Mouse (Mus musculus) limb, embryonic 14.5 days (tissue): ENCODE results near the gene Ndufb8. TPM values are rescaled to one million over a fixed set of nuclear protein-coding genes. Genes with fewer than 3 reads are reported as not detected.
A peak's percentile ranks its signal among the peaks of the same experiment; 100 is the strongest.

Experiments used
- ATAC-seq: fragments of 200-750 bp; cut with Nextera tagmentation; 2 replicates; pipeline ENCODE4 v1.8.0; 2017; ENCODE audit warnings: low read depth, moderate number of reproducible peaks, moderate TSS enrichment; ENCODE audit not compliant: low FRiP score
- DNase-seq: peaks from one replicate; pipeline ENCODE4 v3.0.0-alpha.2; 2015; ENCODE audit warnings: low spot score
- H3K27ac ChIP-seq: fragments of 300-500 bp; sonication (generic); replicated peaks from 2 replicates; pipeline ENCODE4 v1.5.1; 2014; ENCODE audit warnings: low read depth, mild to moderate bottlenecking, low read length, moderate library complexity, mixed read lengths
- H3K27me3 ChIP-seq: fragments of 300-500 bp; sonication (generic); 2 replicates; pipeline ENCODE4 v1.6.1; 2014; ENCODE audit warnings: low read length, mixed read lengths; ENCODE audit not compliant: control insufficient read depth, insufficient read depth
- H3K36me3 ChIP-seq: fragments of 300-500 bp; sonication (generic); 2 replicates; pipeline ENCODE4 v1.6.1; 2014; ENCODE audit warnings: mild to moderate bottlenecking, low read length, moderate library complexity, mixed read lengths; ENCODE audit not compliant: control insufficient read depth, insufficient read depth
- H3K4me1 ChIP-seq: fragments of 300-500 bp; sonication (generic); 2 replicates; pipeline ENCODE4 v1.6.1; 2014; ENCODE audit warnings: antibody characterized with exemption, low read length, mixed read lengths; ENCODE audit not compliant: control insufficient read depth, insufficient read depth
- H3K4me2 ChIP-seq: fragments of 300-500 bp; sonication (generic); replicated peaks from 2 replicates; pipeline ENCODE4 v1.6.1; 2014; ENCODE audit warnings: low read depth, mild to moderate bottlenecking, low read length, moderate library complexity; ENCODE audit not compliant: severe bottlenecking
- H3K4me3 ChIP-seq: fragments of 300-500 bp; sonication (generic); replicated peaks from 2 replicates; pipeline ENCODE4 v1.5.1; 2014; ENCODE audit warnings: low read length
- H3K9ac ChIP-seq: fragments of 300-500 bp; sonication (generic); 2 replicates; pipeline ENCODE4 v1.6.1; 2014; ENCODE audit warnings: mild to moderate bottlenecking, low read depth, low read length, moderate library complexity; ENCODE audit not compliant: severe bottlenecking
- H3K9me3 ChIP-seq: fragments of 300-500 bp; sonication (generic); 2 replicates; pipeline ENCODE4 v1.6.1; 2016; ENCODE audit warnings: low read length; ENCODE audit not compliant: control insufficient read depth
- POLR2A ChIP-seq: fragments of 200-500 bp; IDR thresholded peaks from 2 replicates; pipeline ENCODE4 v1.8.0; 2012; ENCODE audit warnings: inconsistent platforms, mild to moderate bottlenecking, moderate library complexity, borderline replicate concordance; ENCODE audit not compliant: insufficient read depth, insufficient read length; ENCODE audit errors: extremely low read depth
- WGBS: fragments of 180-500 bp; shearing (Covaris S2); extraction: QIAGEN DNeasy Blood & Tissue Kit; methylation state at CpG from one replicate; pipeline ENCODE4 v1.1.7; 2014; 5-methylcytosine and 5-hydroxymethylcytosine counted together
- polyA plus RNA-seq, 2 experiments: library from polyadenylated mRNA; depleted of rRNA in 1 of 2; stranded (reverse) in 1 of 2; unstranded in 1 of 2; fragments of >200 nt; fragmentation: Nextera tagmentation in 1 of 2; extraction: Ambion mirVana in 1 of 2; gene quantifications; 2 replicates each; pipeline versions ENCODE4 v1.2.1 to v1.2.3; 2012 to 2014

Gene Ndufb8
- 334 and 452 TPM in 2 replicates for polyA plus RNA-seq (2012; rRNA removed)
- 487 and 542 TPM in 2 replicates for polyA plus RNA-seq (2014; fragmentation: Nextera tagmentation; extraction: Ambion mirVana)

DNA sequence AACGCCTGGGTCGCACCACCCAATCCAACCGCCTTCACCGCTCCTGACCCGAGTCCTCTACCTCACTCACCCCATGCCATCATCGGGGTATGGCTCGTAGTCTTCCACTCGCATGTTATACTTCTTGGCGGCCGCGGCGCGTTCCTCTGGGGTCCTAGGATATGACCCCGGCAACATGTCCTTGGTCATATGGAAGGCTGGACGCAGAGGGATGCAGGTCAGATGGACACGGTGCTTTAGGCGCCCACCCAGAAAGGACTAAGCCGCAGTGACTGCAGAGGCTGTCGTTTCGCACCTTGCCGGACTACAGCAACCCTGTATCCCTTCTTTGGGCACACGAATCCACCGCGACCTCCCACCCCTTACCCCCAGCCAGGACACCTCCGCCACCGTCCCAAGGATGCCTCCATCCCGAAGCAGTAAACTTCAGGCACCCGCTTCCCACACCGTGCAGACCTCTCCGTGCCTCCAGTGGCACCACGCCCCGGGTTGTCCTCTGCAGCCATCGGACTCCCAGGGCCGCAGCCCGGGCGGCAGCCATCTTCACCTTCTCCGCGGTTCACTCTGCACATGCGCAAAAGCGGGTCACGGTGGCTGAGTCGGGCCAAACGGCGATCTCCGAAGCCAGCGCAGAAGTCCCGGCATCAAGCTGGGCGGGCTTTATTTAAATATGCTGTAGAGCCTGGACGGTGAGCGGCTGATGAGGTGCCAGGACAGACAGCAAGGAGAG lies at the start of gene Ndufb8:
Ndufb8 (minus strand) TSS at position 580 of the 730 bp plus-strand sequence.
- Histone ChIP-seq H3K9ac (peak within 1 kb of the TSS; percentile 92), H3K4me1 (peaks cover 6% of the 10 kb centered on the region), H3K36me3 (peaks cover 33% of the 10 kb centered on the region), H3K4me2 (peak within 1 kb of the TSS; percentile 84), H3K4me3 (peak within 1 kb of the TSS; percentile 65), H3K27ac (peak within 1 kb of the TSS; percentile 61), H3K9me3 (no peaks in the 10 kb centered on the region), H3K27me3 (no peaks in the 10 kb centered on the region)
- peak; percentile 90; the same call in 1 of the 2 replicates for TF ChIP-seq POLR2A
- whole genome bisulfite sequencing = under 1% methylated on average over 48 of the region's 50 CpGs
- DNase-seq (peak; percentile 88), ATAC-seq (peak; percentile 88)

DNA sequence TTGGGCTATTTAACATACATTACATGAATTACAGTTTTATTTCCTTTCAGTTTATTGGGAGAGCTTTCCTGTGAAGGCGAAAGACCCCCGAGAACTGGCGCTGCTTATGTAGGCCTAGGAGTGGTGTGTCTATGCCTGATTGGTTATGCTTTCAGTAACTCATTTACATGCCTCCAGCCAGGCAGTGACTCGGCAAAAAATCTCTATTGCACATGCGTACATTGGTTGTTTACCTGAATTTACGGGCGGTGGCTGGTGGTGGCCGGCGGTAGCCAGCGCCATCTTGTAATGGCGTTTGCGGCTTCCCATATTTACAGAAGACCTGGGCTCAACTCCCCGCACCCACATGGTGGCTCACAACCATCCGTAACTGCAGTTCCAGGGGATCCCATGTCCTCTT lies 38.9 kb upstream of the Ndufb8 start:
- H3K27me3 ChIP-seq = no peaks in the 10 kb centered on the region
- no peaks in the 10 kb centered on the region for H3K4me1 ChIP-seq
- no peaks in the 10 kb centered on the region for H3K9me3 ChIP-seq
- TF ChIP-seq POLR2A = no peak
- DNase-seq (no peak), ATAC-seq (no peak)
- H3K9ac ChIP-seq = no peak overlapping the region
- no peak overlapping the region for H3K27ac ChIP-seq
- no peak overlapping the region for H3K4me2 ChIP-seq
- WGBS = 94% methylated on average over 14 of the region's 14 CpGs
- H3K36me3 ChIP-seq = no peaks in the 10 kb centered on the region
- H3K4me3 ChIP-seq = no peak overlapping the region

DNA sequence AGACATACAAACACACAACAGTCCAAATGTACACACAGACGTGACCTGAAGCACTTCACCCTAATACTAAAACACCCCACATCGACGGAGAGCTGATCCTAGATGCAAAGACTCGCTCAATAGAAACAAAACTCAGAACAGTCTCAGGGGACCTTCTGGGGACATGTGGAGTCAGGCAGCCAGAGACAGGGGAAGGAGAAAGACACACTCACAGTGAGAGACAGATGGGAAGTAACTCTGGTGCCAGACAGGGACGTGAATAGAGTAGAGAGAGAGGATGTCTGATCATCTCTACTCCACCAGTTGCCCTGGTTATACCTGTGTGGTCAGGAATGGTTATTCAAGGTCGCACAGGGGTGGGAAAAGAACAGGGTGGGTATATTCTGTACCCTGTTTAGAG lies 36.4 kb upstream of the Ndufb8 start:
- DNase-seq (no peak), ATAC-seq (no peak)
- WGBS = 70% methylated on average over 6 of the region's 6 CpGs
- H3K9ac ChIP-seq = no peak overlapping the region
- H3K36me3 ChIP-seq = no peaks in the 10 kb centered on the region
- H3K27ac ChIP-seq = no peak overlapping the region
- H3K4me3 ChIP-seq = no peak overlapping the region
- H3K4me1 ChIP-seq = no peaks in the 10 kb centered on the region
- TF ChIP-seq POLR2A = no peak
- H3K4me2 ChIP-seq = no peak overlapping the region
- H3K9me3 ChIP-seq = no peaks in the 10 kb centered on the region
- H3K27me3 ChIP-seq = no peaks in the 10 kb centered on the region

DNA sequence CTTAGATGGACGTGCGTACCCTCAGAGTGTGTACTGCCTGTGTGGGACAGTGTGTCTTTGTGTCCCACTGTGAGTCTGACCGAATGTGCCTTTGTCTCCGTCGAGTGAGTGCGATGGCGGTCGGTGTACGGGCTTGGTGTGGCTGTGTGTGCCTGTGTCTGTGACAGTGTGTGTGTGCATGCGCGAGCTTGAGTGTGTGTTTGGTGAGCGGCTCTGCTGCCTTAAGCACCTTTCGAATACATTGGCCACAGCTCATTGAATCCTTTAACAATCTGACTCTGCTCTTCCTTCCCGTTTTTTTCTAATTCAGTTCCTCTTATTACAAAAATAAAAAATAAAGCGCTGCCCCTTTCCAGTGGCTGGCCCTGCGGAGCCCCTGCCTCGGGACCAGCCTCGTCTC lies 35.8 kb upstream of the Ndufb8 start:
- Histone ChIP-seq H3K27ac (no peak overlapping the region), H3K27me3 (no peaks in the 10 kb centered on the region), H3K9ac (no peak overlapping the region), H3K4me3 (no peak overlapping the region), H3K4me1 (no peaks in the 10 kb centered on the region), H3K9me3 (no peaks in the 10 kb centered on the region), H3K36me3 (no peaks in the 10 kb centered on the region), H3K4me2 (no peak overlapping the region)
- 85% methylated on average over 18 of the region's 18 CpGs for WGBS
- no peak for ATAC-seq
- TF ChIP-seq POLR2A = no peak
- no peak for DNase-seq

DNA sequence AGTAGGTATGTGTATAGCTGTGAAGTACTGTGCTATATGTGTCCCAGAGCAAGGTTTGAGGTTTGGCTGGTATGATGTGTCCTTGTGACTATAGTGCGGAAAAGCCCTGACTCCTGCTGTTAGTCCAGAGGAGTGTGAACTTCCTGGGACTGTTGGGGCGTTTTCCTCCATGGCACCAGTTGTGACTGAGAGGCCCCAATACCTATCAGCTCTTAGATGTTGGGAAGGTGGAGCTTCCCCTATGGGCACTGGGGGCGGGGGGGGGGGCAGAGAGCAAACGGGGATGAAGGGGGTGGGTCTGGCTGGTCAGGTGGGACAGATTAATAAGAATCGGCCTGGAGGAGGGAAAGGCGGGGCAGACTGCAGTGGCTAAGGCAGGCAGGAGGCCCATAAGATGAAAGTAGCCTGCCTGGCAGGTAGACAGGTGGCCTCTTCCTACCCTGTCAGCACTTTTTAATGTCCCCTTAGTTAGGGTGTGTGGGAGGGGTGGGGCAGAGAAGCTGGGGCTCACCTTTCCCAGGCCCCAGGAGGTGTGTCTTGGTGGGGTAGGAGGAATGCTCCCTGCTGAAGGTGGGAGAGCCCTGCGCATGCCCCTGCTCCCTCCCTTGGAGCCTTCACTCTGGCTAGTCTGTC lies 34.5 kb upstream of the Ndufb8 start:
- WGBS = 32% methylated on average over 7 of the region's 7 CpGs
- Histone ChIP-seq H3K27me3 (no peaks in the 10 kb centered on the region), H3K9me3 (no peaks in the 10 kb centered on the region), H3K9ac (no peak overlapping the region), H3K4me1 (no peaks in the 10 kb centered on the region), H3K4me2 (no peak overlapping the region), H3K36me3 (no peaks in the 10 kb centered on the region), H3K4me3 (no peak overlapping the region), H3K27ac (no peak overlapping the region)
- TF ChIP-seq POLR2A = no peak
- ATAC-seq (no peak), DNase-seq (no peak)
